Mouse (Mus musculus) embryonic facial prominence, embryonic 14.5 days (tissue): Measurements from ENCODE around the gene Csad. TPM values are rescaled to one million over a fixed set of nuclear protein-coding genes. Genes with fewer than 3 reads are reported as not detected.

Experiments used
- ATAC-seq: fragments of 200-750 bp; cut with Nextera tagmentation; 2 replicates; pipeline ENCODE4 v1.8.0; 2017; ENCODE audit warnings: low read depth, moderate number of reproducible peaks, moderate TSS enrichment
- DNase-seq: peaks from one replicate; pipeline ENCODE4 v3.0.0-alpha.2; 2015; ENCODE audit warnings: low spot score
- H3K27ac ChIP-seq: fragments of 300-500 bp; sonication (generic); replicated peaks from 2 replicates; pipeline ENCODE4 v1.5.1; 2014; ENCODE audit warnings: low read depth, mild to moderate bottlenecking, low read length, moderate library complexity
- H3K27me3 ChIP-seq: fragments of 300-500 bp; sonication (generic); replicated peaks from 2 replicates; pipeline ENCODE4 v1.6.1; 2014; ENCODE audit warnings: low read length; ENCODE audit not compliant: control insufficient read depth, insufficient read depth
- H3K36me3 ChIP-seq: fragments of 300-500 bp; sonication (generic); 2 replicates; pipeline ENCODE4 v1.6.1; 2014; ENCODE audit warnings: low read length, mixed read lengths; ENCODE audit not compliant: control insufficient read depth, insufficient read depth
- H3K4me1 ChIP-seq: fragments of 300-500 bp; sonication (generic); 2 replicates; pipeline ENCODE4 v1.6.1; 2014; ENCODE audit warnings: antibody characterized with exemption, low read length; ENCODE audit not compliant: control insufficient read depth, insufficient read depth
- H3K4me2 ChIP-seq: fragments of 300-500 bp; sonication (generic); 2 replicates; pipeline ENCODE4 v1.6.1; 2014; ENCODE audit warnings: low read depth, mild to moderate bottlenecking, low read length, moderate library complexity, mixed read lengths
- H3K4me3 ChIP-seq: fragments of 300-500 bp; sonication (generic); 2 replicates; pipeline ENCODE4 v1.5.1; 2014; ENCODE audit warnings: low read depth, mild to moderate bottlenecking, low read length
- H3K9ac ChIP-seq: fragments of 300-500 bp; sonication (generic); 2 replicates; pipeline ENCODE4 v1.6.1; 2014; ENCODE audit warnings: low read depth, mild to moderate bottlenecking, low read length, moderate library complexity, mixed read lengths
- H3K9me3 ChIP-seq: fragments of 300-500 bp; sonication (generic); 2 replicates; pipeline ENCODE4 v1.6.1; 2016; ENCODE audit warnings: low read length; ENCODE audit not compliant: control insufficient read depth
- WGBS: fragments of 180-500 bp; shearing (Covaris S2); extraction: QIAGEN DNeasy Blood & Tissue Kit; methylation state at CpG from one replicate; pipeline ENCODE4 v1.1.7; 2014; 5-methylcytosine and 5-hydroxymethylcytosine counted together
- polyA plus RNA-seq: library from polyadenylated mRNA; unstranded; fragments of >200 nt; fragmentation: Nextera tagmentation; extraction: Ambion mirVana; gene quantifications from 2 replicates; pipeline ENCODE4 v1.2.1, GENCODE M21; 2014

The Csad gene
- polyA plus RNA-seq, 1 experiment from 2014 or later, result 63.6 TPM

GRCm38 (mm10) chr15:102210816-102211215 is 6.3 kb upstream of the Csad start:
- Histone ChIP-seq H3K4me3 (no peak overlapping the region), H3K4me1 (peaks cover 13% of the 10 kb centered on the region), H3K9me3 (no peaks in the 10 kb centered on the region), H3K9ac (no peak overlapping the region), H3K36me3 (peaks cover 94% of the 10 kb centered on the region), H3K27me3 (no peaks in the 10 kb centered on the region), H3K4me2 (no peak overlapping the region), H3K27ac (no peak overlapping the region)
- WGBS, result 94% methylated on average over 4 of the region's 4 CpGs
- DNase-seq, result no peak
- ATAC-seq, result no peak

GRCm38 (mm10) chr15:102209114-102209513 is 4.6 kb upstream of the Csad start:
- Histone ChIP-seq H3K9ac (no peak overlapping the region), H3K9me3 (no peaks in the 10 kb centered on the region), H3K4me3 (no peak overlapping the region), H3K27ac (no peak overlapping the region), H3K27me3 (no peaks in the 10 kb centered on the region), H3K4me2 (no peak overlapping the region), H3K4me1 (peaks cover 24% of the 10 kb centered on the region), H3K36me3 (peaks cover 88% of the 10 kb centered on the region)
- 89% methylated on average over 8 of the region's 8 CpGs for WGBS
- no peak for ATAC-seq
- no peak for DNase-seq

DNA sequence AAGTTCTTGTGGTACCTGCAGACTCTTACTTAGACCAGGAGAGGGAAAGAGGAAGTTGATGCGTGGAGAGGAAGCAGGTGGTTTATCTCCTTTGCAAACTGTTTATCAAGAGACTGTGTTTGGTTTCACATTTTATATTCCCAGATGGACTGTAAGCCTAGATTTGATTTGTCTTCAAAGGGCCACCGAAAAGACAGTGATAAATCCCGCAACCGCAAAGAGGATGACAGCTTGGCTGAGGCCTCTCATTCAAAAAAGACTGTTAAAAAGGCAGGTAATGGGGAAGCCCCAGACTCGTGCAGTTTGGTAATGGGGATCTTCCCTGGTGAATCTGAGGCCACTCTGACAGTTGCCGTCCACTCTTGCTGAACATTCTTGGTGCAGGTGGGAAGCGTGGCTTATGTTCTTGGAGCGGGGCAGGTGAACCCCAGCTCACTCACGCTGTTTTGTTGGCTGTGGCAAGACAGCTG is 3.6 kb upstream of the Csad start:
- H3K4me1 ChIP-seq, result peaks cover 24% of the 10 kb centered on the region
- 75% methylated on average over 9 of the region's 9 CpGs for WGBS

GRCm38 (mm10) chr15:102207351-102207750 is 2.8 kb upstream of the Csad start:
- 67% methylated on average over 3 of the region's 3 CpGs for WGBS
- Histone ChIP-seq H3K9me3 (no peaks in the 10 kb centered on the region), H3K36me3 (peaks cover 70% of the 10 kb centered on the region), H3K27me3 (no peaks in the 10 kb centered on the region), H3K9ac (0 out of 2 replicates have a peak overlapping the region, but pooled peaks have one; percentile 27), H3K4me3 (no peak overlapping the region), H3K27ac (no peak overlapping the region), H3K4me2 (no peak overlapping the region), H3K4me1 (peaks cover 28% of the 10 kb centered on the region)
- no peak for ATAC-seq
- DNase-seq, result no peak

More for the DNA sequence above, 3.6 kb upstream of the Csad start:
- no peak for DNase-seq
- ATAC-seq, result no peak
- no peak overlapping the region for H3K27ac ChIP-seq
- no peaks in the 10 kb centered on the region for H3K27me3 ChIP-seq
- H3K36me3 ChIP-seq, result peaks cover 78% of the 10 kb centered on the region
- H3K9ac ChIP-seq, result 0 out of 2 replicates have a peak overlapping the region, but pooled peaks have one; percentile 27
- H3K4me3 ChIP-seq, result no peak overlapping the region
- no peak overlapping the region for H3K4me2 ChIP-seq
- no peaks in the 10 kb centered on the region for H3K9me3 ChIP-seq

- H3K27me3 ChIP-seq, result no peaks in the 10 kb centered on the region
- peak overlapping the region; percentile 97 for H3K9ac ChIP-seq
- peak overlapping the region; percentile 74 for H3K4me3 ChIP-seq
- DNase-seq (peak; percentile 88), ATAC-seq (no peak)
- peak overlapping the region; percentile 77 for H3K4me2 ChIP-seq
- 49% methylated on average over 7 of the region's 8 CpGs for WGBS
- peak overlapping the region; percentile 100 for H3K27ac ChIP-seq
- H3K9me3 ChIP-seq, result no peaks in the 10 kb centered on the region
- H3K36me3 ChIP-seq, result peaks cover 57% of the 10 kb centered on the region
- H3K4me1 ChIP-seq, result peaks cover 30% of the 10 kb centered on the region
Measured at GRCm38 (mm10) chr15:102205779-102206178, 1.3 kb upstream of the Csad start.

DNA sequence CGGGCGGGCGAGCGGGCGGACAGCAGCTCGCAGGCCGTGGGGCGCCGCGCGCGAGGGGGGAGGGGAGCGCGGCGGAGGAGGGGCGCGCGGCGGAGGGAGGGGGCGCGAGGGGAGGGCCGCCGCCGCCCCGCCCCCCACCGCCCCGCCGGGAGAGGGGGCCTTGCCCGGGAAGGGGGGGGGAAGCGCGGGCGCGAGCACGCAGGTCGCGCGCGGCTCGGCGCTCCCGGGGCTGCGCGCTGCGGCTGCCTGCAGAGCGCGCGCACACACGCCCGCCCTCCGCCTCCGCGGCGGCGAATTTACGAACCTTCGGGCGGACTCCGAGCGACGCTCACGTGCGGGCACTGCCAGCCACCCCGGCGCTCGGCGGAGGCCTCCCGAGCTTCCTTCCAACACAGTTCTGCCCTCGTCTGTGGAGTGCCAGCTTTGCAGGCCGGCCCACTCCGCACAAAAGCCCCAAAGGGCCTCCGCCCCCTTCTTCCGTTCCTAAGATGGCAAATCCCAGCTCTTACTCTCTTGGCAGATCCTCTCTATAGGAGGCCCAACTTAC is 616 bp downstream of the Csad start:
- Histone ChIP-seq H3K9ac (peak overlapping the region; percentile 97), H3K27ac (peak overlapping the region; percentile 100), H3K27me3 (no peaks in the 10 kb centered on the region), H3K9me3 (no peaks in the 10 kb centered on the region), H3K4me2 (peak overlapping the region; percentile 77), H3K4me1 (peaks cover 30% of the 10 kb centered on the region), H3K4me3 (peak overlapping the region; percentile 74), H3K36me3 (peaks cover 46% of the 10 kb centered on the region)
- ATAC-seq (peak; percentile 53), DNase-seq (peak; percentile 89)
- 0% methylated on average over 7 of the region's 72 CpGs for WGBS

DNA sequence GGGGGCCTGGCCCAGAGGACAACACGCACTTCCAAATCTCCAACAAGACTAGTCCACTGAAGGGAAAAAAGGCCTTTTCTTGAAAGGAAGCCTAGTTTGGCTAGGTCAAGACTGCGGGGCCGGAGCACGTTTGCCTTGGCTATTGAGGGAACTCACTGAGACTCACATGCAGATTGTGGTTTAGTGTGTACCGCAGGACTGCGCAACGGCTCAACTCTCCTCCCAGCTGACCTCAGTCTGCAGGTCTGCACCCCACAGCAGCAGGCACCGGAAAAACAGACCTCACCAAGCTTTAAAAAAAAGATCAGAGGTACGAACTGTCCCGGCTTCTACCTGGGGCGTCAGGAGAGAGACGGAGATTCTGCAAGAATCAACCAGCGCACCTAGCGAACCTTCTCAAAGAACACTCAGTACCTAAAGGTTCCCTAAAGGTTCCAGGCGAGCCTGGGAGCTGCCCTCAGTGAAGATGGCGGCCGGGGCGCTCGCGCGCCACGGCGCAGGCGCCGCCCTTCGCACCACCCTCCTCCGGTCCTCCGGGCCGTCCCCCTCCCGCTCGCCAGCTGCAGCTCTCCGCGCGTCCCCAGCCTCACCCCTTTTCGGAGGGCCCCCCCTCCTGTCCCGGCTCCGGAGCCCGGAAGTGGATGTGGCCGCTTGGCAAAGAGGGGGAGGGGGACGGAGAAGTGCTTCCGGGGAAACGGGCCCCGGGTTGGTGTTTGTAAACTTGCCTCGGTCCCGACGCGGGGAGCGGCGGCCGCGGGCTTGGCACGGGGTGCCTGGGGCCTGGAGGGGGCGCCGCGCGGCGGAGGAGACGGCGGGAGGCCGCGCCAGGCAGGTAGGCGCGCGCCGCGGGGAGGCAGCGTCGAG is 1.3 kb downstream of the Csad start, which contains the start of gene Zfp740:
TSS of gene Zfp740 (plus strand) at position 279 of the 864 bp plus-strand sequence.
- Histone ChIP-seq H3K4me1 (peaks cover 30% of the 10 kb centered on the region), H3K4me2 (peak within 1 kb of the TSS; percentile 77), H3K36me3 (peaks cover 46% of the 10 kb centered on the region), H3K9me3 (no peaks in the 10 kb centered on the region), H3K27me3 (no peaks in the 10 kb centered on the region), H3K9ac (peak within 1 kb of the TSS; percentile 97), H3K4me3 (peak within 1 kb of the TSS; percentile 74), H3K27ac (peak within 1 kb of the TSS; percentile 100)
- under 1% methylated on average over 35 of the region's 68 CpGs for WGBS
- ATAC-seq, result peak; percentile 95
- peak; percentile 98 for DNase-seq

GRCm38 (mm10) chr15:102198841-102199240 is 5.7 kb downstream of the Csad start:
- WGBS, result 62% methylated on average over 4 of the region's 4 CpGs
- H3K36me3 ChIP-seq, result peaks cover 15% of the 10 kb centered on the region; the same call in 1 of the 2 replicates
- no peaks in the 10 kb centered on the region for H3K9me3 ChIP-seq
- H3K27ac ChIP-seq, result no peak overlapping the region; the same call in 1 of the 2 replicates
- peak overlapping the region; percentile 8; the same call in 1 of the 2 replicates for H3K9ac ChIP-seq
- H3K4me1 ChIP-seq, result peaks cover 6% of the 10 kb centered on the region
- H3K4me2 ChIP-seq, result no peak overlapping the region
- DNase-seq (no peak), ATAC-seq (no peak)
- no peaks in the 10 kb centered on the region for H3K27me3 ChIP-seq
- no peak overlapping the region for H3K4me3 ChIP-seq
